Comparison of ENCODE assay signal across 18 mouse cellular contexts in genomic region chr15:78971626-78972025, GRCm38 (mm10).
"Had no signal": no experiment of that assay in that cellular context is flagged by ENCODE, and none has a peak within 500 bp of the region (broad histone marks: within the 10 kb centered on the region; RNA-seq: fewer than 3 reads in every experiment).

No protein-coding gene starts in this region.

- H3K9me3 ChIP-seq: midbrain, embryonic 10.5 days; midbrain, embryonic 12.5 days; neural tube, embryonic 13.5 days; neural tube, embryonic 15.5 days had no signal

- H3K4me2 ChIP-seq: lung, embryonic 14.5 days; midbrain, embryonic 12.5 days; neural tube, embryonic 13.5 days; neural tube, embryonic 15.5 days had no signal

- H3K9ac ChIP-seq: lung, embryonic 14.5 days; midbrain, embryonic 12.5 days; neural tube, embryonic 13.5 days; neural tube, embryonic 15.5 days had no signal

- H3K27ac ChIP-seq: midbrain, embryonic 10.5 days; midbrain, embryonic 12.5 days; neural tube, embryonic 13.5 days; neural tube, embryonic 15.5 days had no signal

- DNase-seq: lung, embryonic 14.5 days; lung, postnatal 10 days; lung, postnatal 4 days; midbrain, embryonic 14.5 days; retina, postnatal 1 day; right cerebral cortex, adult 18-20 months; right cerebral cortex, postnatal 25 days; right cerebral cortex, postnatal 4 days; spleen, adult 18-20 months; thymus, adult 18-20 months; thymus, postnatal 14 days; thymus, postnatal 36 days had no signal

- ATAC-seq: midbrain, embryonic 16.5 days had no signal

- H3K4me3 ChIP-seq: midbrain, embryonic 10.5 days; midbrain, embryonic 12.5 days; myocyte; neural tube, embryonic 13.5 days; neural tube, embryonic 15.5 days had no signal

- H3K27me3 ChIP-seq: midbrain, embryonic 12.5 days; neural tube, embryonic 13.5 days; neural tube, embryonic 15.5 days had no signal

- H3K4me1 ChIP-seq: midbrain, embryonic 10.5 days; midbrain, embryonic 12.5 days; neural tube, embryonic 13.5 days; neural tube, embryonic 15.5 days had no signal
